Mouse (Mus musculus) ES-E14 (cell line): ENCODE results near the gene Imp4.

Source experiments
- HCFC1 ChIP-seq: IDR thresholded peaks from 2 replicates; pipeline ENCODE4 v1.6.1; 2012; ENCODE audit warnings: low read length, inconsistent platforms, borderline replicate concordance; ENCODE audit not compliant: insufficient read depth
- ZC3H11A ChIP-seq: IDR thresholded peaks from 2 replicates; pipeline ENCODE4 v1.6.1; 2012; ENCODE audit warnings: low read depth, mild to moderate bottlenecking, inconsistent platforms, low read length, borderline replicate concordance

DNA sequence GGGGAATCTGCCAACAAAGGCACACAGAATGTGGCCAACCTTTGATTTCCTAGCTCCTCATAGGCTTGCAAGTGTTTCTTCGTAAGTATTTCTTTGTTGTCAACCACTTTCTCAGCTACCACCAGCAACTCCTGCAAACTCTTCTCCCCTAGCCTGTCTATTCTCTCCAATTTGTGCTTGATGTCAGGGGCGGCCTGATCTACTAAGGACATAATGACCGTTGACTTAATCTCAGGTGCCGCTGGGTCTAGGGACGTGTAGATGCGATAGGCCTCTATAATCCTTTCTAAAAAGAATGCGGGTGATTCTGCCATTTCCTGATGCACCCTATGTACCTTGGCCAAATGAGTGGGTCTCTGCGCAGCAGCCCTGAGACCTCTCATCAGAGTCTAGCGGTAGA is 8.2 kb upstream of the Imp4 start:
- no peak for TF ChIP-seq HCFC1
- TF ChIP-seq ZC3H11A, result no peak
